Mouse (Mus musculus) E14TG2a.4 (cell line): ENCODE data around the gene Ttyh2.

Experiments used
- CTCF ChIP-seq: conservative IDR thresholded peaks from 2 replicates; pipeline ENCODE4 v1.5.1; 2014; ENCODE audit warnings: low read length
- NANOG ChIP-seq: IDR thresholded peaks from 2 replicates; pipeline ENCODE4 v1.6.1; 2014; ENCODE audit warnings: borderline replicate concordance, low read length, mixed read lengths
- POU5F1 ChIP-seq: IDR thresholded peaks from 2 replicates; pipeline ENCODE4 v1.6.1; 2014; ENCODE audit warnings: low read length, borderline replicate concordance

DNA sequence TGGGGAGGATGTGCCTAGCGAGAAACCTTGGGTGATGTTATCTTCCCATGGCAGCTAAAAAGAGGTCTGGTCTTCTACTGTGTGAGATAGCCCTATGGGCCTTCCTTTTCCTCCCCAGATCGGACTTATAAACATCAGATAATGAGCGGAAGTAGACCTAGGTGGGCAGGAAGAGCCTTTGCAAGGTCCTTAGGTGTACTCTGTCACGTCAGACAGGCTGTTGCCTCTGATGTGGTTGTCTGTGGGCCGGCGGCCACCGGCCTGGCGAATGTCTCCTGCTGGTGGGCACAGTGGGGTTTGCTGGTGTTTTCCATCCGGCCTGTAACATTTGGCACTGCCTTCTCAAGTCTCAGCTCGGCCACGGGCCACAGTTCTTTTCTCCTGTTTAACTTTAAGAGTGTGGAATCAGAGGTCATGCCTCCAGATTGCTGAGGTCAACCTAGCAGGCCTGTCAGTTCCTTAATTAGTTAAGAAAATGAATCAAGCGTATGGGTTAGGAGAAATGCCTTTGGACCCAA, 5.5 kb upstream of the Ttyh2 start:
- TF ChIP-seq CTCF = no peak
- TF ChIP-seq NANOG = no peak
- no peak for TF ChIP-seq POU5F1
